Mouse (Mus musculus): ENCODE results near the gene Uhrf1. TPM values are rescaled to one million over a fixed set of nuclear protein-coding genes. Genes with fewer than 3 reads are reported as not detected.

Uhrf1 gene
- polyA plus RNA-seq, 1 experiment from 2014 or later: 161 TPM

GRCm38 (mm10) chr17:56332987-56333386 is 29.9 kb downstream of the Uhrf1 start:
- Histone ChIP-seq H3K27ac (replicated peaks) (0 out of 2 replicates have a peak overlapping the region, but pooled peaks have one; percentile 2), H3K4me3 (no peak overlapping the region), H3K27me3 (no peaks in the 10 kb centered on the region), H3K4me1 (peaks cover 35% of the 10 kb centered on the region), H3K4me2 (replicated peaks) (no peak overlapping the region), H3K36me3 (0 out of 2 replicates have a peak, but pooled peaks cover 3% of the 10 kb centered on the region), H3K9ac (replicated peaks) (no peak overlapping the region), H3K9me3 (no peaks in the 10 kb centered on the region)
- WGBS: 41% methylated on average over 8 of the region's 8 CpGs
- ATAC-seq (ENCODE audit: low FRiP score, low read depth): peak; percentile 27; the same call in 1 of the 2 replicates

- H3K4me1 ChIP-seq: peaks cover 6% of the 10 kb centered on the region
- WGBS: 70% methylated on average over 4 of the region's 4 CpGs
- no peak overlapping the region for H3K27ac ChIP-seq (replicated peaks)
- no peaks in the 10 kb centered on the region for H3K27me3 ChIP-seq
- no peak overlapping the region for H3K4me3 ChIP-seq
- H3K9me3 ChIP-seq: no peaks in the 10 kb centered on the region
- H3K9ac ChIP-seq (replicated peaks): 0 out of 2 replicates have a peak overlapping the region, but pooled peaks have one; percentile 4
- no peak for ATAC-seq (ENCODE audit: low FRiP score, low read depth)
- H3K36me3 ChIP-seq: 0 out of 2 replicates have a peak, but pooled peaks cover 3% of the 10 kb centered on the region
- H3K4me2 ChIP-seq (replicated peaks): no peak overlapping the region
These were observed 34.1 kb downstream of the Uhrf1 start for GRCm38 (mm10) chr17:56337190-56337589.

- peaks cover 6% of the 10 kb centered on the region for H3K4me1 ChIP-seq
- 0 out of 2 replicates have a peak, but pooled peaks cover 3% of the 10 kb centered on the region for H3K36me3 ChIP-seq
- no peak overlapping the region for H3K27ac ChIP-seq (replicated peaks)
- no peaks in the 10 kb centered on the region for H3K9me3 ChIP-seq
- no peaks in the 10 kb centered on the region for H3K27me3 ChIP-seq
- H3K9ac ChIP-seq (replicated peaks): 0 out of 2 replicates have a peak overlapping the region, but pooled peaks have one; percentile 4
- no peak overlapping the region for H3K4me3 ChIP-seq
- 95% methylated on average over 6 of the region's 6 CpGs for WGBS
- H3K4me2 ChIP-seq (replicated peaks): no peak overlapping the region
- no peak for ATAC-seq (ENCODE audit: low FRiP score, low read depth)
These were observed 34.7 kb downstream of the Uhrf1 start for GRCm38 (mm10) chr17:56337791-56338190.

- peaks cover 6% of the 10 kb centered on the region for H3K4me1 ChIP-seq
- ATAC-seq (ENCODE audit: low FRiP score, low read depth): no peak
These were observed 35.8 kb downstream of the Uhrf1 start for GRCm38 (mm10) chr17:56338909-56339308.

GRCm38 (mm10) chr17:56340717-56341116 is 37.6 kb downstream of the Uhrf1 start:
- Histone ChIP-seq H3K27ac (replicated peaks) (no peak overlapping the region), H3K27me3 (no peaks in the 10 kb centered on the region), H3K4me3 (no peak overlapping the region), H3K9ac (replicated peaks) (no peak overlapping the region), H3K36me3 (0 out of 2 replicates have a peak, but pooled peaks cover 9% of the 10 kb centered on the region), H3K4me1 (peaks cover 6% of the 10 kb centered on the region), H3K9me3 (no peaks in the 10 kb centered on the region), H3K4me2 (replicated peaks) (no peak overlapping the region)
- no peak for ATAC-seq (ENCODE audit: low FRiP score, low read depth)

More at GRCm38 (mm10) chr17:56338909-56339308, 35.8 kb downstream of the Uhrf1 start:
- Histone ChIP-seq H3K9ac (replicated peaks) (no peak overlapping the region), H3K27ac (replicated peaks) (no peak overlapping the region), H3K27me3 (no peaks in the 10 kb centered on the region), H3K4me3 (no peak overlapping the region), H3K4me2 (replicated peaks) (no peak overlapping the region), H3K9me3 (no peaks in the 10 kb centered on the region), H3K36me3 (0 out of 2 replicates have a peak, but pooled peaks cover 3% of the 10 kb centered on the region)
- WGBS: 52% methylated on average over 4 of the region's 4 CpGs

GRCm38 (mm10) chr17:56343466-56343865 is 40.3 kb downstream of the Uhrf1 start:
- Histone ChIP-seq H3K36me3 (0 out of 2 replicates have a peak, but pooled peaks cover 9% of the 10 kb centered on the region), H3K4me1 (peaks cover 11% of the 10 kb centered on the region), H3K4me3 (no peak overlapping the region), H3K27ac (replicated peaks) (no peak overlapping the region), H3K4me2 (replicated peaks) (no peak overlapping the region), H3K9me3 (no peaks in the 10 kb centered on the region), H3K9ac (replicated peaks) (no peak overlapping the region), H3K27me3 (no peaks in the 10 kb centered on the region)
- 80% methylated on average over 3 of the region's 3 CpGs for WGBS
- no peak for ATAC-seq (ENCODE audit: low FRiP score, low read depth)

GRCm38 (mm10) chr17:56345364-56345763 is 42.2 kb downstream of the Uhrf1 start:
- Histone ChIP-seq H3K27ac (replicated peaks) (no peak overlapping the region), H3K4me3 (no peak overlapping the region), H3K36me3 (0 out of 2 replicates have a peak, but pooled peaks cover 9% of the 10 kb centered on the region), H3K4me1 (peaks cover 10% of the 10 kb centered on the region), H3K9ac (replicated peaks) (no peak overlapping the region), H3K9me3 (no peaks in the 10 kb centered on the region), H3K27me3 (no peaks in the 10 kb centered on the region), H3K4me2 (replicated peaks) (no peak overlapping the region)
- no peak for ATAC-seq (ENCODE audit: low FRiP score, low read depth)
- WGBS: 79% methylated on average over 2 of the region's 2 CpGs

GRCm38 (mm10) chr17:56348128-56348527 is 45.0 kb downstream of the Uhrf1 start:
- ATAC-seq (ENCODE audit: low FRiP score, low read depth): no peak
- Histone ChIP-seq H3K4me1 (peaks cover 10% of the 10 kb centered on the region), H3K4me3 (no peak overlapping the region), H3K9me3 (no peaks in the 10 kb centered on the region), H3K27ac (replicated peaks) (no peak overlapping the region), H3K27me3 (no peaks in the 10 kb centered on the region), H3K4me2 (replicated peaks) (no peak overlapping the region), H3K9ac (replicated peaks) (no peak overlapping the region), H3K36me3 (peaks cover 27% of the 10 kb centered on the region)
- 70% methylated on average over 4 of the region's 4 CpGs for WGBS

GRCm38 (mm10) chr17:56348586-56348985 is 45.5 kb downstream of the Uhrf1 start:
- Histone ChIP-seq H3K4me1 (peaks cover 10% of the 10 kb centered on the region), H3K36me3 (peaks cover 32% of the 10 kb centered on the region), H3K9ac (replicated peaks) (0 out of 2 replicates have a peak overlapping the region, but pooled peaks have one; percentile 15), H3K27me3 (no peaks in the 10 kb centered on the region), H3K4me2 (replicated peaks) (no peak overlapping the region), H3K27ac (replicated peaks) (0 out of 2 replicates have a peak overlapping the region, but pooled peaks have one; percentile 35), H3K4me3 (no peak overlapping the region), H3K9me3 (no peaks in the 10 kb centered on the region)
- ATAC-seq (ENCODE audit: low FRiP score, low read depth): no peak

- Histone ChIP-seq H3K4me1 (peaks cover 10% of the 10 kb centered on the region), H3K36me3 (peaks cover 43% of the 10 kb centered on the region), H3K27ac (replicated peaks) (no peak overlapping the region), H3K9me3 (no peaks in the 10 kb centered on the region), H3K4me3 (no peak overlapping the region), H3K9ac (replicated peaks) (no peak overlapping the region), H3K27me3 (no peaks in the 10 kb centered on the region), H3K4me2 (replicated peaks) (no peak overlapping the region)
- peak; percentile 24 for ATAC-seq (ENCODE audit: low FRiP score, low read depth)
- WGBS: 33% methylated on average over 2 of the region's 2 CpGs
These were observed 47.6 kb downstream of the Uhrf1 start for GRCm38 (mm10) chr17:56350694-56351093.

- Histone ChIP-seq H3K9me3 (no peaks in the 10 kb centered on the region), H3K27me3 (no peaks in the 10 kb centered on the region), H3K27ac (replicated peaks) (no peak overlapping the region), H3K4me1 (0 out of 2 replicates have a peak, but pooled peaks cover 5% of the 10 kb centered on the region), H3K4me2 (replicated peaks) (no peak overlapping the region), H3K36me3 (peaks cover 83% of the 10 kb centered on the region), H3K9ac (replicated peaks) (no peak overlapping the region), H3K4me3 (no peak overlapping the region)
- peak; percentile 59 for ATAC-seq (ENCODE audit: low FRiP score, low read depth)
- 73% methylated on average over 9 of the region's 9 CpGs for WGBS
These were observed 54.1 kb downstream of the Uhrf1 start for GRCm38 (mm10) chr17:56356921-56357885.

- H3K4me3 ChIP-seq: no peak overlapping the region
- no peak overlapping the region for H3K27ac ChIP-seq (replicated peaks)
- H3K36me3 ChIP-seq: peaks cover 82% of the 10 kb centered on the region
- no peak overlapping the region for H3K9ac ChIP-seq (replicated peaks)
- H3K4me1 ChIP-seq: 0 out of 2 replicates have a peak, but pooled peaks cover 5% of the 10 kb centered on the region
- H3K27me3 ChIP-seq: no peaks in the 10 kb centered on the region
- no peaks in the 10 kb centered on the region for H3K9me3 ChIP-seq
- no peak overlapping the region for H3K4me2 ChIP-seq (replicated peaks)
- WGBS: 81% methylated on average over 3 of the region's 3 CpGs
- no peak for ATAC-seq (ENCODE audit: low FRiP score, low read depth)
These were observed 56.1 kb downstream of the Uhrf1 start for GRCm38 (mm10) chr17:56359183-56359725.

Measured in midbrain, embryonic 12.5 days (tissue).